Mouse (Mus musculus) heart, postnatal 10 days (tissue): Measurements from ENCODE around the gene Med28. TPM values are rescaled to one million over a fixed set of nuclear protein-coding genes. Genes with fewer than 3 reads are reported as not detected.

Experiments
- total RNA-seq, 2 experiments: library from RNA; stranded (reverse); gene quantifications; 2 replicates each; pipeline ENCODE4 v1.2.3; 2021

Med28 gene
- total RNA-seq, 2 experiments from 2014 or later = 50.4 to 53.8 TPM

Other genes starting within 250 kb of the Med28 start
- gene Qdpr, start 70.0 kb upstream of the Med28 start, total RNA-seq = 10 to 100 TPM; 78.9 to 81.4 TPM
- not detected for gene Clrn2, start 66.5 kb upstream of the Med28 start, total RNA-seq
- gene Lap3, start 26.9 kb upstream of the Med28 start, total RNA-seq = 10 to 100 TPM; 77.1 to 77.2 TPM
- under 1 TPM; 0.10 to 0.12 TPM for gene Fam184b, start 119.4 kb downstream of the Med28 start, total RNA-seq
- 1 to 10 TPM; 6.7 to 7.1 TPM for gene Ncapg, start 149.7 kb downstream of the Med28 start, total RNA-seq